Mouse (Mus musculus) stomach, embryonic 16.5 days (tissue): Measurements from ENCODE around the gene Slc35b2. TPM values are rescaled to one million over a fixed set of nuclear protein-coding genes. Genes with fewer than 3 reads are reported as not detected.

Experiments
- ATAC-seq: fragments of 200-750 bp; cut with Nextera tagmentation; 2 replicates; pipeline ENCODE4 v1.8.0; 2017; ENCODE audit warnings: moderate number of reproducible peaks, moderate TSS enrichment; ENCODE audit not compliant: insufficient read depth, low FRiP score
- H3K27ac ChIP-seq: fragments of 300-500 bp; sonication (generic); 2 replicates; pipeline ENCODE4 v1.5.1; 2014; ENCODE audit warnings: low read length
- H3K27me3 ChIP-seq: fragments of 300-500 bp; sonication (generic); 2 replicates; pipeline ENCODE4 v1.6.1; 2014; ENCODE audit warnings: low read length, control low read depth, mixed read lengths; ENCODE audit not compliant: control insufficient read depth, insufficient read depth
- H3K36me3 ChIP-seq: fragments of 300-500 bp; sonication (generic); 2 replicates; pipeline ENCODE4 v1.6.1; 2014; ENCODE audit warnings: low read length; ENCODE audit not compliant: control insufficient read depth, insufficient read depth
- H3K4me1 ChIP-seq: fragments of 300-500 bp; sonication (generic); 2 replicates; pipeline ENCODE4 v1.6.1; 2014; ENCODE audit warnings: low read length, control low read depth, mixed read lengths; ENCODE audit not compliant: control insufficient read depth, insufficient read depth
- H3K4me2 ChIP-seq: fragments of 300-500 bp; sonication (generic); 2 replicates; pipeline ENCODE4 v1.6.1; 2014; ENCODE audit warnings: low read depth, low read length, mixed read lengths
- H3K4me3 ChIP-seq: fragments of 300-500 bp; sonication (generic); replicated peaks from 2 replicates; pipeline ENCODE4 v1.5.1; 2014; ENCODE audit warnings: mild to moderate bottlenecking, low read length
- H3K9ac ChIP-seq: fragments of 300-500 bp; sonication (generic); 2 replicates; pipeline ENCODE4 v1.6.1; 2014; ENCODE audit warnings: low read length
- H3K9me3 ChIP-seq: fragments of 300-500 bp; sonication (generic); replicated peaks from 2 replicates; pipeline ENCODE4 v1.6.1; 2016; ENCODE audit warnings: low read length, control low read depth; ENCODE audit not compliant: control insufficient read depth
- WGBS: fragments of 180-500 bp; shearing (Covaris S2); extraction: QIAGEN DNeasy Blood & Tissue Kit; methylation state at CpG from one replicate; pipeline ENCODE4 v1.1.7; 2014; 5-methylcytosine and 5-hydroxymethylcytosine counted together
- polyA plus RNA-seq: library from polyadenylated mRNA; unstranded; fragments of >200 nt; fragmentation: Nextera tagmentation; extraction: Ambion mirVana; gene quantifications from 2 replicates; pipeline ENCODE4 v1.2.1, GENCODE M21; 2015

Slc35b2 gene
- polyA plus RNA-seq, 1 experiment from 2014 or later = 117 TPM

- Histone ChIP-seq H3K4me3 (peak overlapping the region; percentile 12; the same call in 1 of the 2 replicates), H3K4me1 (peaks cover 47% of the 10 kb centered on the region), H3K36me3 (peaks cover 4% of the 10 kb centered on the region; the same call in 1 of the 2 replicates), H3K9me3 (no peaks in the 10 kb centered on the region), H3K9ac (peak overlapping the region; percentile 63), H3K27ac (peak overlapping the region; percentile 73; the same call in 1 of the 2 replicates), H3K27me3 (no peaks in the 10 kb centered on the region), H3K4me2 (peak overlapping the region; percentile 37)
- no peak; the same call in 1 of the 2 replicates for ATAC-seq
- 50% methylated on average over 16 of the region's 16 CpGs for WGBS
Observed at GRCm38 (mm10) chr17:45591701-45592605, 28.3 kb downstream of the Slc35b2 start.

- H3K9ac ChIP-seq = peak overlapping the region; percentile 63
- H3K4me2 ChIP-seq = peak overlapping the region; percentile 85
- no peaks in the 10 kb centered on the region for H3K9me3 ChIP-seq
- no peak for ATAC-seq
- H3K27me3 ChIP-seq = no peaks in the 10 kb centered on the region
- peak overlapping the region; percentile 12; the same call in 1 of the 2 replicates for H3K4me3 ChIP-seq
- H3K36me3 ChIP-seq = no peaks in the 10 kb centered on the region
- H3K27ac ChIP-seq = peak overlapping the region; percentile 73
- 46% methylated on average over 8 of the region's 8 CpGs for WGBS
- H3K4me1 ChIP-seq = peaks cover 50% of the 10 kb centered on the region
Observed at GRCm38 (mm10) chr17:45592606-45593431, 29.1 kb downstream of the Slc35b2 start.

GRCm38 (mm10) chr17:45593479-45593878, 29.8 kb downstream of the Slc35b2 start:
- H3K27me3 ChIP-seq = no peaks in the 10 kb centered on the region
- H3K4me3 ChIP-seq = 0 out of 2 replicates have a peak overlapping the region, but pooled peaks have one; percentile 0
- H3K4me1 ChIP-seq = peaks cover 56% of the 10 kb centered on the region
- H3K9me3 ChIP-seq = no peaks in the 10 kb centered on the region
- peak overlapping the region; percentile 85 for H3K4me2 ChIP-seq
- no peaks in the 10 kb centered on the region for H3K36me3 ChIP-seq
- H3K27ac ChIP-seq = no peak overlapping the region
- ATAC-seq = no peak
- 35% methylated on average over 8 of the region's 8 CpGs for WGBS
- H3K9ac ChIP-seq = peak overlapping the region; percentile 63

GRCm38 (mm10) chr17:45594195-45594594, 30.5 kb downstream of the Slc35b2 start:
- Histone ChIP-seq H3K27ac (no peak overlapping the region), H3K4me3 (peak overlapping the region; percentile 54), H3K27me3 (no peaks in the 10 kb centered on the region), H3K36me3 (no peaks in the 10 kb centered on the region), H3K9ac (peak overlapping the region; percentile 71), H3K4me2 (peak overlapping the region; percentile 85), H3K9me3 (no peaks in the 10 kb centered on the region), H3K4me1 (peaks cover 62% of the 10 kb centered on the region)
- 45% methylated on average over 8 of the region's 8 CpGs for WGBS
- ATAC-seq = no peak

GRCm38 (mm10) chr17:45594881-45595735, 31.4 kb downstream of the Slc35b2 start:
- ATAC-seq = peak; percentile 75
- peak overlapping the region; percentile 71 for H3K9ac ChIP-seq
- no peaks in the 10 kb centered on the region for H3K27me3 ChIP-seq
- no peaks in the 10 kb centered on the region for H3K36me3 ChIP-seq
- H3K4me1 ChIP-seq = peaks cover 68% of the 10 kb centered on the region
- peak overlapping the region; percentile 7 for H3K27ac ChIP-seq
- H3K4me3 ChIP-seq = peak overlapping the region; percentile 54
- H3K9me3 ChIP-seq = no peaks in the 10 kb centered on the region
- H3K4me2 ChIP-seq = peak overlapping the region; percentile 85
- WGBS = under 1% methylated on average over 58 of the region's 58 CpGs

- ATAC-seq = no peak
- Histone ChIP-seq H3K4me2 (peak overlapping the region; percentile 85), H3K27me3 (0 out of 2 replicates have a peak, but pooled peaks cover 3% of the 10 kb centered on the region), H3K9ac (peak overlapping the region; percentile 71), H3K36me3 (no peaks in the 10 kb centered on the region), H3K27ac (peak overlapping the region; percentile 1; the same call in 1 of the 2 replicates), H3K9me3 (no peaks in the 10 kb centered on the region), H3K4me1 (peaks cover 68% of the 10 kb centered on the region), H3K4me3 (peak overlapping the region; percentile 54)
- 10% methylated on average over 23 of the region's 23 CpGs for WGBS
Observed at GRCm38 (mm10) chr17:45595736-45596390, 32.2 kb downstream of the Slc35b2 start.

- Histone ChIP-seq H3K9me3 (no peaks in the 10 kb centered on the region), H3K4me1 (peaks cover 67% of the 10 kb centered on the region), H3K27me3 (0 out of 2 replicates have a peak, but pooled peaks cover 3% of the 10 kb centered on the region), H3K27ac (peak overlapping the region; percentile 24), H3K9ac (no peak overlapping the region; the same call in 1 of the 2 replicates), H3K36me3 (no peaks in the 10 kb centered on the region), H3K4me3 (no peak overlapping the region), H3K4me2 (no peak overlapping the region; the same call in 1 of the 2 replicates)
- ATAC-seq = peak; percentile 19; the same call in 1 of the 2 replicates
- WGBS = 41% methylated on average over 11 of the region's 11 CpGs
Observed at GRCm38 (mm10) chr17:45596631-45597396, 33.1 kb downstream of the Slc35b2 start.
